Mouse (Mus musculus) intestine, postnatal 0 days (tissue): ENCODE results near the gene Megf8. TPM values are rescaled to one million over a fixed set of nuclear protein-coding genes. Genes with fewer than 3 reads are reported as not detected.

Experiments
- ATAC-seq: fragments of 200-750 bp; cut with Nextera tagmentation; 2 replicates; pipeline ENCODE4 v1.8.0; 2017; ENCODE audit warnings: mild to moderate bottlenecking, moderate TSS enrichment, moderate library complexity
- H3K27ac ChIP-seq: fragments of 300-500 bp; sonication (generic); 2 replicates; pipeline ENCODE4 v1.5.1; 2014; ENCODE audit warnings: mild to moderate bottlenecking, low read depth, low read length, moderate library complexity
- H3K27me3 ChIP-seq: fragments of 300-500 bp; sonication (generic); replicated peaks from 2 replicates; pipeline ENCODE4 v1.6.1; 2014; ENCODE audit warnings: low read length, mixed read lengths; ENCODE audit not compliant: control insufficient read depth, insufficient read depth
- H3K36me3 ChIP-seq: fragments of 300-500 bp; sonication (generic); 2 replicates; pipeline ENCODE4 v1.6.1; 2014; ENCODE audit warnings: mild to moderate bottlenecking, moderate library complexity; ENCODE audit not compliant: control insufficient read depth, insufficient read depth
- H3K4me1 ChIP-seq: fragments of 300-500 bp; sonication (generic); replicated peaks from 2 replicates; pipeline ENCODE4 v1.6.1; 2014; ENCODE audit warnings: antibody characterized with exemption, low read length, mixed read lengths; ENCODE audit not compliant: control insufficient read depth, insufficient read depth
- H3K4me2 ChIP-seq: fragments of 300-500 bp; sonication (generic); replicated peaks from 2 replicates; pipeline ENCODE4 v1.6.1; 2014; ENCODE audit warnings: low read depth, mild to moderate bottlenecking, moderate library complexity
- H3K4me3 ChIP-seq: fragments of 300-500 bp; sonication (generic); 2 replicates; pipeline ENCODE4 v1.5.1; 2014; ENCODE audit warnings: low read depth, low read length
- H3K9ac ChIP-seq: fragments of 300-500 bp; sonication (generic); 2 replicates; pipeline ENCODE4 v1.6.1; 2014; ENCODE audit warnings: mild to moderate bottlenecking, low read depth, low read length
- H3K9me3 ChIP-seq: fragments of 300-500 bp; sonication (generic); 2 replicates; pipeline ENCODE4 v1.6.1; 2016; ENCODE audit warnings: mixed run types; ENCODE audit not compliant: control insufficient read depth
- CTCF ChIP-seq: sonication (generic); IDR thresholded peaks from 2 replicates; pipeline ENCODE4 v1.5.1; 2016; ENCODE audit warnings: low read depth, mild to moderate bottlenecking, control low read depth, antibody characterized with exemption, moderate library complexity
- WGBS: fragments of 180-500 bp; shearing (Covaris S2); extraction: QIAGEN DNeasy Blood & Tissue Kit; methylation state at CpG from one replicate; pipeline ENCODE4 v1.1.7; 2014; 5-methylcytosine and 5-hydroxymethylcytosine counted together
- polyA plus RNA-seq: library from polyadenylated mRNA; unstranded; fragments of >200 nt; fragmentation: Nextera tagmentation; extraction: Ambion mirVana; gene quantifications from 2 replicates; pipeline ENCODE4 v1.2.1, GENCODE M21; 2015

Gene Megf8
- polyA plus RNA-seq, 1 experiment from 2014 or later = 3.4 TPM

GRCm38 (mm10) chr7:25363632-25364031 lies 46.7 kb downstream of the Megf8 start:
- Histone ChIP-seq H3K4me3 (no peak overlapping the region), H3K27ac (no peak overlapping the region), H3K9ac (no peak overlapping the region), H3K36me3 (peaks cover 33% of the 10 kb centered on the region), H3K4me2 (no peak overlapping the region), H3K4me1 (no peaks in the 10 kb centered on the region), H3K9me3 (no peaks in the 10 kb centered on the region), H3K27me3 (peaks cover 18% of the 10 kb centered on the region)
- 93% methylated on average over 17 of the region's 17 CpGs for WGBS
- no peak for ATAC-seq
- TF ChIP-seq CTCF = no peak

- Histone ChIP-seq H3K4me3 (no peak overlapping the region), H3K27ac (no peak overlapping the region), H3K4me2 (no peak overlapping the region), H3K36me3 (peaks cover 19% of the 10 kb centered on the region), H3K9me3 (no peaks in the 10 kb centered on the region), H3K4me1 (no peaks in the 10 kb centered on the region), H3K9ac (no peak overlapping the region), H3K27me3 (peaks cover 30% of the 10 kb centered on the region)
- 46% methylated on average over 13 of the region's 13 CpGs for WGBS
- no peak for ATAC-seq
- TF ChIP-seq CTCF = no peak
Observed at GRCm38 (mm10) chr7:25365937-25366625, 49.1 kb downstream of the Megf8 start.

GRCm38 (mm10) chr7:25367632-25368293 lies 50.8 kb downstream of the Megf8 start:
- Histone ChIP-seq H3K9me3 (no peaks in the 10 kb centered on the region), H3K27me3 (peaks cover 30% of the 10 kb centered on the region), H3K4me3 (peak overlapping the region; percentile 18), H3K27ac (no peak overlapping the region), H3K4me2 (peak overlapping the region; percentile 40), H3K4me1 (no peaks in the 10 kb centered on the region), H3K9ac (no peak overlapping the region), H3K36me3 (peaks cover 19% of the 10 kb centered on the region)
- peak; percentile 71 for TF ChIP-seq CTCF
- ATAC-seq = no peak
- 2% methylated on average over 32 of the region's 33 CpGs for WGBS

DNA sequence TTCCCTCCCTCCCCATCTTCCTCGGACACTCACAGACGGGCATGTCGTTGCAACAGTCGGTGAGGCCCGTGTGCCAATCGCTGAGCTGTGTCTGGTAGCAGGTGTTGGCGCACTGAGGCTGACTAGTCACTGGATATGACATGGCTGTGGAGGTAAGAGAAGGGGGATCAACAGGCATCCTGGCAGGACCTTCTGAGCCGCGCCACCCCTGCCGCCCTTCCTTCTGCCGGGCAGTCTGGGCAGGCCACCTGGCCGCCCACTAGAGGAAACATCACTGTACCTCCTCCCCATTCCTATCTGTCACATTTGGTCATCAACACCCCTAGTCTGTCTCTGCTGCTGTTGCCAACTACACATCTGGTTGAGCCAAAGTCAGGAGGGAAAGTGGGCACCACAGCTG lies 51.4 kb downstream of the Megf8 start:
- Histone ChIP-seq H3K4me3 (peak overlapping the region; percentile 18; the same call in 1 of the 2 replicates), H3K9me3 (no peaks in the 10 kb centered on the region), H3K4me1 (no peaks in the 10 kb centered on the region), H3K36me3 (peaks cover 14% of the 10 kb centered on the region), H3K27ac (no peak overlapping the region), H3K27me3 (peaks cover 30% of the 10 kb centered on the region), H3K4me2 (no peak overlapping the region; the same call in 1 of the 2 replicates), H3K9ac (no peak overlapping the region)
- no peak for TF ChIP-seq CTCF
- 27% methylated on average over 12 of the region's 12 CpGs for WGBS
- ATAC-seq = no peak

- ATAC-seq = no peak
- Histone ChIP-seq H3K9me3 (no peaks in the 10 kb centered on the region), H3K27ac (no peak within 1 kb of the TSS), H3K27me3 (peaks cover 30% of the 10 kb centered on the region), H3K4me2 (no peak within 1 kb of the TSS), H3K9ac (no peak within 1 kb of the TSS), H3K4me1 (no peaks in the 10 kb centered on the region), H3K4me3 (no peak within 1 kb of the TSS), H3K36me3 (peaks cover 5% of the 10 kb centered on the region; the same call in 1 of the 2 replicates)
- no peak for TF ChIP-seq CTCF
- WGBS = 47% methylated on average over 12 of the region's 12 CpGs
Observed at GRCm38 (mm10) chr7:25369058-25369749, 52.2 kb downstream of the Megf8 start, which contains the start of gene Cnfn. Gene Cnfn (minus strand): TSS chr7:25369724.

DNA sequence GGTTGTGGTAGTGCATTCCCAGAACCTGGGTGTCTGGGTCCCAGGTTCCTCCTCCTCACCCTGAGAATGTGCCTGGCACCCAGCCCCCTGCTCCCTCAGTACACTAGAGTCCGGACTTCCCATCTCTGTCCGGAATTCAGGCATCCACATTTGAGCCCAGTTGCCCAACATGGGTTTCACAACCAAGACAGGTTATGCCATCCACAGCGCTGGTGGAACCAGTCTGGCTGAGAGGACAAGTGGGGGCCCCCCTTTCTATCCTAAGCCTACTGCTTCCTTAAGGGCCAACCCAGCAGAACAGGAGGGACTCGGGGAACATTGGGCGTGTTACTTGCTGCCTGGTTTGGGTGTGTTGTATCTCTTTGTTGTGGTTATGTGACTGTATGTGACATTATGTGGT lies 55.5 kb downstream of the Megf8 start:
- H3K4me3 ChIP-seq = no peak overlapping the region
- H3K27ac ChIP-seq = no peak overlapping the region
- H3K9ac ChIP-seq = no peak overlapping the region
- no peaks in the 10 kb centered on the region for H3K9me3 ChIP-seq
- peaks cover 25% of the 10 kb centered on the region for H3K27me3 ChIP-seq
- 63% methylated on average over 5 of the region's 5 CpGs for WGBS
- ATAC-seq = no peak
- H3K4me1 ChIP-seq = no peaks in the 10 kb centered on the region
- no peak for TF ChIP-seq CTCF
- H3K4me2 ChIP-seq = no peak overlapping the region
- no peaks in the 10 kb centered on the region for H3K36me3 ChIP-seq
